Mouse (Mus musculus) cerebellum, adult 11-12 months (tissue): Measurements from ENCODE around the gene Ccdc163.

Experiments
- DNase-seq: peaks from one replicate; pipeline ENCODE4 v3.0.0; 2022

Ccdc163 gene

DNA sequence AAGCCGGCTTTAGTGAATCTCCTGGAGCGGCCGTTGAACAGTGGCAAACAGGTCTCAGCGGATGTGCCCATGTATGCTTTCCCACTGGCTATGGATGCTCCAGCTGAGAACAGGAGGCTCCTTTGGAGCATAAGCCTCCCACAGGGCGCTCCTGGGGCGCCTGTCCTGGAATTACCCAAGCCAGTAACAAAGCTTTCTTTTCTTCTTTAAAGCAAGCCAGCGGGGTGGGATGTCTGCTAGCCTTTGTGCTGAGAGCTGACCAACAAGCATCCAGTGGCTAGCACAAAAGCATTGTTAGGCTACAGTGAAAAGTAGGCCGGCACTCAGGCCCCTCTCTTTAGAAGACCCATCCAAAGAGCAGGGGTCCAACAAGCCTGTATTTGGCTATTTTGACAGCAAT lies 73.9 kb downstream of the Ccdc163 start:
- peak; percentile 19 for DNase-seq

DNA sequence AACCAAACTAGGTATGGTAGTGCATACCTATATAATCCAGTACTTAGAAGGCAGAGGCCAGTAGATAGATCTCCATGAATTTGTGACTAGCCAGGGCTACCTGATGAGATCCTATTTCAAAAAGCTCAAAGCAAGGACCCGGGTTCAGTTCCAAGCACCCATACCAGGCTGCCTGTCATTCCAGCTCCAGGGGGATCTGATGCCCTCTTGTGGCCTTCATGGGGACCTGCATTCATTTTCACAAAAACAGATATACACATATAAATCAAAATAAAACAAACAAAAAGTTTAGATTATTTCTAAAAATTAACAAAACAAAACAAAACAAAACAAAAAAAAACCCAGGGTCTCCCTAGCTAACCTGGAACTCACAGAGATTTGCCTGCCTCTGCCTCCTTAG lies 78.3 kb downstream of the Ccdc163 start:
- DNase-seq = no peak

DNA sequence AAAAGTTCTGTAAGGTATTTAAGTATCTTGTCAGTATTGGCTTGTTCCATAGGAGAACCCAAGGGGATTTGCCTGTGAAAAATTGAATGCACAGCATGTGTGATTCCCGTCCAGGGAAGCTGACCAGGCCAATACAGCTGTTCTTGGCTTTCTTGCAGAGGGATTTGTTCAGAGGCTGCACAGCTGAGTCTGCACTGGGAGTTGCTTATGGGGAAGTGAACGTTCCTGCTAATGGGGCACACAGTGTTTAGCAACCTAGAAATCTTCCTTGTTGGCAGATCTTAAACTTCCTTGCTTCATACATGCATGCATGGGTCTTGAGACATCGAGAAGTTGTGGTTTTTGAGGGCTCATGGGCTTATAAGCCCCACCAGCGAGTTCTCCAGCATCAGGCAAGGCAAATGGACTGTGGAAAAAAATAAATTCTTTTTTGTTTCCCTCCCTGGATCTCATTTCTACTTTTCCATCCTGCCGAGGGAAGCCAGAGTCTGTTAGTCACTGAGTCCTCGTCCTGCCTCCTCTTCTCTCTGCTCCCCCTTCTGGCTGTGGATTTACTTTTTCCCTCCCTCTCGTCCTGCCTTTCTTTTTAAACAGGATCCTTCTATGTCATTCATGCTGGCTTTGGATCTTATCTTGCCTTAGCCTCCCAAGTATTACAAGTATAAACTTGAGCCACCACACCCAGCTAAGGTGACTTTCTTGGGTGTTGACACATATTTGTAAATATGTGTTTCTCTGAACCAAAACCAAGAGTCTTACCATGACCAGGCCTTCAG lies 79.9 kb downstream of the Ccdc163 start:
- no peak for DNase-seq

DNA sequence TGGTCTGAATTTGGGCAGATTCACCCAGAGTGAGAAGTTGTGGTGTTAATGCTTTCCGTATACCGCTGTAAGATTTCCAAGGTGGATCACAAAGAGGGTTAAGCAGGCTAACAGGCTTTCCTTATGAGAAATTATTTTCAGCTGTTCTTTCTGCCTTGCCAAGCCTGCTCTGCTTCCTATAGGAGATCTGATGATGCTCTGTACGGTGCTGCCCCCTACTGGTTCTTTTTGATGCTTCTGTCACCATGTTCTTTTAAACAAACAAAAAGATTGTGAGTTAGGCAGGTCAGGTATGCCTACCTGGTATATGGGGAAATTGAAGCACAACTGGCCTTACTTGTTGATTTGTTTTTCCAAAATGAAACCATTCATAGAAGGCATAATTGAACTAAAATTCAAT lies 80.6 kb downstream of the Ccdc163 start:
- DNase-seq = peak; percentile 68

DNA sequence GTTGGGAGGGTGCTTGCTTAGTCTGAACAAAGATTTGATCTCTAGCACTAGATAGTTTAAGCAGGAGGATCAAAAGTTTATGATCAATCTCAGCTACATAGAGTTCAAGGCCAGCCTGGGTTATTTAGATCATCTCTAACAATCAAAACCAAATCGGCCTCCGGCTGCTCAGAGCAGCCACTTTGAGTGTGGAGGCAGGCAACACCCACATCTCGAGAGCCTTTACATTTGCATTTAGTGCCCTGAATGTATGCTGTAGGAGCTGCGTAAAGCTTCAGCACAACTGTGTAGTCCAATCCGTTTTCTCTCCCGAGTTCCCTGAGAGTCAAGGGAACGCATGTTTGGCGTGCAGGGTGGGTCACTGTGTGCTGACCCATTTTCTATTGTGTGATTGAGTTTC lies 84.1 kb downstream of the Ccdc163 start:
- no peak for DNase-seq

DNA sequence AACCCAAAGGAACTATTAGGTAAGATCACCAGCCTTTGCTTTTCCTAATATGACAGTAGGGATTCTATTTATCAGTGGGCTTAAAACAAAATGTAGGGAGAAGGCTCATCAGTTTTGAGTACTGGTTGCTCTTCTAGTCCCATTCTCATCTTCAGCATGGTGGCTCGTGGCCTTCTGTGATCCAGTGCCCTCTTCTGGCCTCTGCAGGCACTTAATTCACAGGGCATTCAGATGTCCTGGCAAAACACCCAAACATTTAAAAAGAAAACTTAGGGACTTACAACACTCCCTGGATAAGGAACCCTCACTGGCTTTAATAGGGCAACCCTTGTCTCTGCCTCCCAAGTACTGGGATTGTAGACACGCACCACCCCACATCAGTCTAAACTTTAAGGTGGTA lies 86.0 kb downstream of the Ccdc163 start:
- no peak for DNase-seq

DNA sequence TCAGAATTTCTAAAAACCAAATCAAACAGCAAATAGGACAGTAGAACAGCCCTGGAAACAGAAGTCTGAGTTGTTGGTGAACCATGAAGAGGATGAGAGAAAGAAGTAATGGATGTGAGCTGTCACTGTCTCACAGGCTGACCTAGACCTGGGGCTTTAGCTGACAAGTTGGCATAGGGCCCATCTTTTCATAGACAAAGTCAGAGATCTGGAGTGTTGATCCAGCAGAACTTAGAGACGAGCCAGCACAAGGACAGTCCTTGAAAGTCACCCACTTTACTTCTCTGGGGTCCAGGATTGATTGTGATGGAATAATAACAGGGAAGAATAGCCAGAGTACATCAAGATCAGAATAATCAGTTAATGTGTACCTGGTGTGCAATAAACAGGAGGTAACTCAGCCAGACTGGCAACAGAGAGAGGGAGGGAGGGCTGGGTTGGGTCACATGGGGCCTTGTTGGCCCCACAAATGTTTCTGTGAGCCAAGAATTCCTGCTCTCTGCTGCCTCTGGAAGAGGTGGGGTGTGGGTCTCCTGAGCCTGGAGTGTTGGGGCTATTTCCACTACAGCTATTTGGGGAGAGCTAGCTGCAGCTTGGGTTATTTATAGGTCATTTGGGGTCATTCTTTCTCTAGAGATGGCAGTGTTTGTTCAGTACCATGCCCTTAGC lies 88.3 kb downstream of the Ccdc163 start:
- DNase-seq = no peak

DNA sequence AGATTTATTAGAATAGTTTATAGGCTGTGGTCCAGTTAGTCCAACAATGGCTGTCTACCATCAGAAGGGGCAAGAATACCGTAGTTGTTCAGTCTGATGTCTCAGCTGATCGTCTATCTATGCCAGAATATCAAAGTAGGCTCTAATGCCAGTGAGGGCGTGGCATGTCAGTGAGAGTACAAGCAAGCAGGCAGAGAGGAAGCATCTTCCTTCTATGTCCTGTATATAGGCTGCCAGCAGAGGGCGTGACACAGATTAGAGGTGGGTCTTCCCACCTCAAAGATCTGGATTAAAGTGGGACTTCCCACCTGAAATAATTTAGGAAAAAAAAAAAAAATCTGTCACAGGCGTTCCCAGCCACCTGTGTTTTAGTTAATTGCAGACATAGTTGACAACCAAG lies 91.6 kb downstream of the Ccdc163 start:
- DNase-seq = no peak
